Mouse (Mus musculus) hindbrain, embryonic 14.5 days (tissue): ENCODE data around the gene Unc13b. TPM values are rescaled to one million over a fixed set of nuclear protein-coding genes. Genes with fewer than 3 reads are reported as not detected.
A peak's percentile ranks its signal among the peaks of the same experiment; 100 is the strongest.

Source experiments
- ATAC-seq: fragments of 200-750 bp; cut with Nextera tagmentation; 2 replicates; pipeline ENCODE4 v1.8.0; 2017; ENCODE audit warnings: moderate number of reproducible peaks, mild to moderate bottlenecking, moderate TSS enrichment, moderate library complexity; ENCODE audit not compliant: low FRiP score
- DNase-seq: peaks from one replicate; pipeline ENCODE4 v3.0.0-alpha.2; 2015; ENCODE audit warnings: low spot score
- H3K27ac ChIP-seq: fragments of 300-500 bp; sonication (generic); 2 replicates; pipeline ENCODE4 v1.5.1; 2014; ENCODE audit warnings: mild to moderate bottlenecking, moderate library complexity
- H3K27me3 ChIP-seq: fragments of 300-500 bp; sonication (generic); 2 replicates; pipeline ENCODE4 v1.6.1; 2014; ENCODE audit warnings: mild to moderate bottlenecking, low read length, mixed read lengths; ENCODE audit not compliant: control insufficient read depth, insufficient read depth
- H3K36me3 ChIP-seq: fragments of 300-500 bp; sonication (generic); replicated peaks from 2 replicates; pipeline ENCODE4 v1.6.1; 2014; ENCODE audit not compliant: control insufficient read depth, insufficient read depth
- H3K4me1 ChIP-seq: fragments of 300-500 bp; sonication (generic); replicated peaks from 2 replicates; pipeline ENCODE4 v1.6.1; 2014; ENCODE audit warnings: antibody characterized with exemption, low read length, mixed read lengths; ENCODE audit not compliant: control insufficient read depth, insufficient read depth
- H3K4me2 ChIP-seq: fragments of 300-500 bp; sonication (generic); replicated peaks from 2 replicates; pipeline ENCODE4 v1.6.1; 2014; ENCODE audit warnings: mild to moderate bottlenecking, moderate library complexity
- H3K4me3 ChIP-seq: fragments of 300-500 bp; sonication (generic); replicated peaks from 2 replicates; pipeline ENCODE4 v1.5.1; 2014; ENCODE audit warnings: mild to moderate bottlenecking, low read length
- H3K9ac ChIP-seq: fragments of 300-500 bp; sonication (generic); 2 replicates; pipeline ENCODE4 v1.6.1; 2014
- H3K9me3 ChIP-seq: fragments of 300-500 bp; sonication (generic); 2 replicates; pipeline ENCODE4 v1.6.1; 2016; ENCODE audit warnings: low read length; ENCODE audit not compliant: control insufficient read depth
- WGBS: fragments of 180-500 bp; shearing (Covaris S2); extraction: QIAGEN DNeasy Blood & Tissue Kit; methylation state at CpG from one replicate; pipeline ENCODE4 v1.1.7; 2014; 5-methylcytosine and 5-hydroxymethylcytosine counted together
- polyA plus RNA-seq: library from polyadenylated mRNA; unstranded; fragments of >200 nt; fragmentation: Nextera tagmentation; extraction: Ambion mirVana; gene quantifications from 2 replicates; pipeline ENCODE4 v1.2.1, GENCODE M21; 2014

The Unc13b gene
- polyA plus RNA-seq, 1 experiment from 2014 or later = 19.5 TPM

DNA sequence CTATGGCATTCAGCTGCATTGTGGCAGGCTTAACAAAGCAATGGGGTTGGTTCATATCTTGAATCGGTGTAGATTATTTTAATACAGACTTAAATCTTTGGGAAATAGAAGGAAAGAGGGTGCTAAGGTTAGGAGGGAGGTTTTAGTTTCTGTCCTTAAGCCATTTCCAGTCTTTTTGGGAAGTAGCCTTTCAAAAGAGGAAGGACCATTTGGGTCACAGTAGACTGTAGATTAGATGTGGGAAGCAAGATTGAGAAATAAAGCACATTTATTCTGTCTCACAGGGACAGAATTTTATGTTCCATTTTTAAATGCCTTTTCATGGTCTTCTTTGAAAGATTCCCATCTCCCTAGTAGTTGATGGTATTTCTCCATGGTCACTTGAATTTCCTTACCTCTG, 159.2 kb downstream of the Unc13b start:
- WGBS = 88% methylated on average over 1 of the region's 1 CpGs
- H3K27me3 ChIP-seq = no peaks in the 10 kb centered on the region

DNA sequence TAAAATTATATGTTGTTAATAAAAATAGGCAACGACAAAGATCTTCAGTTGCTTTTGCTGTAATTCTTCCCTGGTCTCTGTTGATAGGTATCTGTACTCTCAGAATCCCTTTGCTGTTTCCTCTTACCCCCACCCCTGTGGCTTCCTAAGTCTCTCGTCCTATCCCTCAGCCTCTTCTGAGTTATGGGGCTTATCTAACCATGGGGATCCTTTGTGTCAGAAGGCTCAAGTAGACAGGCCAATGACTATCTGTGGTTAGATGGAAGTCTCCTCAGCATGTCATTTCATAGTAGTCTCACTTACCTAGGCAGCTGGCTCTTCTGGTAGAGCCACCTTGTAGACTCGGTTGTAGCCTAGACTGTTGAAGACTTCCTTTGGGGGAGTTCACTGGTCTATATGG, 173.1 kb downstream of the Unc13b start:
- 94% methylated on average over 3 of the region's 3 CpGs for WGBS
- Histone ChIP-seq H3K4me2 (no peak overlapping the region), H3K27ac (no peak overlapping the region), H3K36me3 (peaks cover 27% of the 10 kb centered on the region; the same call in 1 of the 2 replicates), H3K9me3 (no peaks in the 10 kb centered on the region), H3K4me3 (no peak overlapping the region), H3K4me1 (no peaks in the 10 kb centered on the region), H3K27me3 (no peaks in the 10 kb centered on the region), H3K9ac (no peak overlapping the region)
- ATAC-seq (no peak), DNase-seq (no peak)

More for the DNA sequence above, 159.2 kb downstream of the Unc13b start:
- DNase-seq (no peak), ATAC-seq (no peak)
- Histone ChIP-seq H3K4me2 (no peak overlapping the region), H3K36me3 (no peaks in the 10 kb centered on the region), H3K9ac (no peak overlapping the region), H3K9me3 (no peaks in the 10 kb centered on the region), H3K27ac (no peak overlapping the region), H3K4me1 (no peaks in the 10 kb centered on the region), H3K4me3 (no peak overlapping the region)

DNA sequence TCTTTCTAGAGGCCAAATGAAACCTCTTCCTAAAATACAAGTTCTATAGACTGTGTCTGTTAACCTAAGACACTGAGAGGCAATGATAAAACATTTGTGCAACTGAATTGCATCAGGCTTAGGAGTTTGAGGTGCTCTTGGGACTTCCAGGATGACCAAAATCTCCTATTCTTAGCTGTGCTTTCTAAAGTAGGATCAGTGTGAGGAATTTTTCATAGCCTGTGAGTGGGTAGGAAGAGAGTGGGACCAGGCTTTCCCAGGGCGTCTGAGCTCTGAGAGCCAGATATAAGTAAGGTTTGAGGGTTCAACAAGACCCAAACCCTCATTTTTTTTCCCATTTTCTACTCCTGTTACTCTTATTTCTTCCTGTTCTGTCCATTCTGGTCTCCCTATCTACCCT, 174.2 kb downstream of the Unc13b start:
- WGBS = 96% methylated on average over 1 of the region's 1 CpGs

DNA sequence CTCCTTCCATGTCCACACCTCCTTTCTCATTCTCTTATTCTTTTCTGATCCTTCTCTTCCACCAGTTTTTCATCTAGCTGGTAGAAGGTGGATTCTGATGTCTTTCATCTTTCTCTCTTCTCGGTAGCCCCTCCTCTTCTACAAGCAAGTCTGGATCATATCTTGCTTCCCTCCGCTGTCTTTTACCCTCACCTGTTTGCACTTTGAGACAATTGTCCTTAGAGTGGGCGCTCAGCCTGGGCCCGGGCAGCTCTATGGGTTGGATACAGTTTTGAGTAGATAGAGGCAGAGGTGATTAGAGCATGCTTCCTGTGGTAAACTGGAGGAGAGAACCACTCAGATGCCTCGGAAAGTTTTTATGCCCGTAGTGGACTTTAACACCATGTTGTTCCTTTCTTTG, 174.7 kb downstream of the Unc13b start:
- DNase-seq (no peak), ATAC-seq (no peak)
- H3K9me3 ChIP-seq = no peaks in the 10 kb centered on the region
- H3K4me3 ChIP-seq = no peak overlapping the region
- H3K36me3 ChIP-seq = peaks cover 38% of the 10 kb centered on the region
- H3K27ac ChIP-seq = no peak overlapping the region
- H3K27me3 ChIP-seq = no peaks in the 10 kb centered on the region
- no peak overlapping the region for H3K9ac ChIP-seq
- H3K4me1 ChIP-seq = no peaks in the 10 kb centered on the region
- no peak overlapping the region for H3K4me2 ChIP-seq
- 97% methylated on average over 6 of the region's 6 CpGs for WGBS

More for the DNA sequence above, 174.2 kb downstream of the Unc13b start:
- ATAC-seq (no peak), DNase-seq (no peak)
- Histone ChIP-seq H3K36me3 (peaks cover 33% of the 10 kb centered on the region), H3K27me3 (no peaks in the 10 kb centered on the region), H3K9me3 (no peaks in the 10 kb centered on the region), H3K27ac (no peak overlapping the region), H3K4me2 (no peak overlapping the region), H3K9ac (no peak overlapping the region), H3K4me3 (no peak overlapping the region), H3K4me1 (no peaks in the 10 kb centered on the region)

DNA sequence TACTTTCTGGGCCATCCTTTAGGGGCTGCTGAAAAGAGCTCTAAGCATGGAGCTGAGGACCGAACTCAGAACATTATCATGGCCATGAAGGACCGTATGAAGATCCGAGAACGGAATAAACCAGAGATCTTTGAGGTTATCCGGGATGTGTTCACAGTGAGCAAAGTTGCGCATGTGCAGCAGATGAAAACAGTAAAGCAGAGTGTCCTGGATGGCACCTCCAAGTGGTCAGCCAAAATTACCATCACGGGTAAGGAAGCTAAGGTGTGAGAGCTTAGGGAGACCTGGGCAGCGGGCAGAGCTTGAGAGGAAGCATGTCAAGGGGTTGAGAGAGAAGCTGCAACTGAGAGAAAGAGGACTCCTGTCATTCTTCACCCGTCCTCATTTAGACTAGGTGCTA, 178.1 kb downstream of the Unc13b start:
- ATAC-seq (no peak), DNase-seq (no peak)
- no peak overlapping the region for H3K4me2 ChIP-seq
- H3K4me3 ChIP-seq = no peak overlapping the region
- H3K4me1 ChIP-seq = no peaks in the 10 kb centered on the region
- H3K9me3 ChIP-seq = no peaks in the 10 kb centered on the region
- H3K27me3 ChIP-seq = no peaks in the 10 kb centered on the region
- H3K36me3 ChIP-seq = peaks cover 63% of the 10 kb centered on the region
- 90% methylated on average over 9 of the region's 9 CpGs for WGBS
- no peak overlapping the region for H3K9ac ChIP-seq
- H3K27ac ChIP-seq = no peak overlapping the region

DNA sequence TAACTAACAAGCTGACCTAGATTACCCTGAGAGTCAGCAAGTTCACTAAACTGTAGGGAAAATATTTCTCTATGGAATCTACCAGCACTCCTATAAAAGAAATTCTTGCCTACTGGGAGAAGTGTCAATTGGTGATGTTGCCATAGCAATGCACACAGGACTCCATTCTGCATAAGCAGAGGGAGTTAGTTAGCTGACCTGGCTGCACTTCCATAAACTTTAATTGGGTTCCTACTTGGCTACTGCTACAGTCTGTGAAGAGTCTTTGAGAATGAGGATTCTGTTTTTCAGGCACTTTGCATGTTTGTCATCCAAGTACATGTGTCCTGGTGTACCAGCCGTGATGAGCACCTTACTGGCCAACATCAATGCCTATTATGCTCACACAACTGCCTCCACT, 182.0 kb downstream of the Unc13b start:
- no peaks in the 10 kb centered on the region for H3K27me3 ChIP-seq
- no peak overlapping the region for H3K4me2 ChIP-seq
- WGBS = 70% methylated on average over 1 of the region's 1 CpGs
- no peaks in the 10 kb centered on the region for H3K4me1 ChIP-seq
- no peak overlapping the region for H3K4me3 ChIP-seq
- peaks cover 59% of the 10 kb centered on the region for H3K36me3 ChIP-seq
- H3K9me3 ChIP-seq = no peaks in the 10 kb centered on the region
- ATAC-seq (no peak), DNase-seq (no peak)
- no peak overlapping the region for H3K9ac ChIP-seq
- H3K27ac ChIP-seq = no peak overlapping the region

DNA sequence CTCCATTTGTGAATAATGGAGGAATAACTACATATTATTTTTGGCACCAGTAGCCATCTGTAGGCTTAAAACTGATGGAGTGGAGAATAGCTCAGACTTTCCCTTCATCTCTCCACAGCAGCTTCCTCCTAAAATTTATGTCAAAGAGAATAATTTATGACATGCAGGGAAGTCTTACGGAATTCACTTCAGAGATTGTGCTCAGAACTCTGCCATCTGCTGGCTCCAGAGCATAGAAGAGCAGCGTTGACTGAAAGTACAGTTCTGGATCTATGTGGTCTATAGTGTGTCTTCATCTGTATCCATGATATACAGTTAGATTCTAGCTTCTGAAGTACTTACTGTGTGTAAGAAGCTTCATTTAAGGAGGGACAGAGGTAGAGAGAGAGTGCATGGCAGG, 185.3 kb downstream of the Unc13b start:
- H3K4me2 ChIP-seq = no peak overlapping the region
- no peak overlapping the region for H3K4me3 ChIP-seq
- WGBS = 51% methylated on average over 2 of the region's 2 CpGs
- DNase-seq (peak; percentile 36), ATAC-seq (no peak)
- no peaks in the 10 kb centered on the region for H3K4me1 ChIP-seq
- no peaks in the 10 kb centered on the region for H3K27me3 ChIP-seq
- H3K9me3 ChIP-seq = no peaks in the 10 kb centered on the region
- no peak overlapping the region for H3K9ac ChIP-seq
- H3K36me3 ChIP-seq = peaks cover 44% of the 10 kb centered on the region
- H3K27ac ChIP-seq = no peak overlapping the region

DNA sequence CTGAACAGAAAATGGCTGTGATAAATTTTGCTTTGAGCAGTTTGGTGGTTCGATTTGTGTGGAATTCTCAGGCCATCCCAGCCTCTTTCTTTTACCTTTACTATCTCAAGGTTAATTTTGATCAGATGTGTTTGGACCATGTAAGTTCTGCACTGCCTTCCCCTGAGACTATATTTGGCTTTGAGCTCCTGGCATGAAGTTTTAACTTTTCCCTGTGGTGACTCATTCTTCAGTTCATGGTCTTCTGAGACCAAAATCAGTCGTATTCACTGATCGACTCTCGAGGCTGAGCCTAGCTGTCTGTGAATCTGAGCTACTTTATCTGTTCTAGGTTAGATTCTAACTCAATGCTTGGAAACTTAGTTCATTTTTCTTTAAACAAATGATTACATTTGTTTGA, 187.0 kb downstream of the Unc13b start:
- H3K9ac ChIP-seq = no peak overlapping the region
- H3K4me3 ChIP-seq = no peak overlapping the region
- no peak for ATAC-seq
- peaks cover 44% of the 10 kb centered on the region for H3K36me3 ChIP-seq
- no peaks in the 10 kb centered on the region for H3K27me3 ChIP-seq
- no peaks in the 10 kb centered on the region for H3K4me1 ChIP-seq
- no peak overlapping the region for H3K4me2 ChIP-seq
- DNase-seq = no peak
- no peaks in the 10 kb centered on the region for H3K9me3 ChIP-seq
- 91% methylated on average over 4 of the region's 4 CpGs for whole genome bisulfite sequencing
- H3K27ac ChIP-seq = no peak overlapping the region

DNA sequence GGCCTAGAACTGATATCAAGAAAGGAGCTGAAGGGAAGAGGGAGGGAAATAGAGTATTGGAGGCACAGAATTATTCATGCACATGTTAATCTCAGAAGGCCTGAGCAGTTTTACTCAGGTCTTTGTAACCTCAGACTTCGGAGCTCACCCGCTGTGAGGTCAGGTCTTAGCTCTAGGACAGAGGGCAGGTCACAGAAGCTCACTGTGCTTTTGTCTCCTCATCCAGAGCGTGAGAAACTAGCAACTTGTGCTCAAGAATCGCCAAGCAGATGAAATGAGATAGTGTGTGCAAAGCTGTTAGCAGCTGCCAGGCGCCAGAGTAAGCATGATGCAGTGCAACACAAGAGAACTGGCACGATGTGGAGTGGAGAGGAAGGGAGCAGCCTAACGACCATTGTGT, 189.3 kb downstream of the Unc13b start:
- no peaks in the 10 kb centered on the region for H3K9me3 ChIP-seq
- no peak overlapping the region for H3K4me2 ChIP-seq
- H3K27ac ChIP-seq = no peak overlapping the region
- 19% methylated on average over 7 of the region's 7 CpGs for WGBS
- H3K36me3 ChIP-seq = peaks cover 53% of the 10 kb centered on the region
- no peak for DNase-seq
- H3K27me3 ChIP-seq = no peaks in the 10 kb centered on the region
- no peak for ATAC-seq
- H3K4me1 ChIP-seq = no peaks in the 10 kb centered on the region
- no peak overlapping the region for H3K4me3 ChIP-seq
- no peak overlapping the region for H3K9ac ChIP-seq

DNA sequence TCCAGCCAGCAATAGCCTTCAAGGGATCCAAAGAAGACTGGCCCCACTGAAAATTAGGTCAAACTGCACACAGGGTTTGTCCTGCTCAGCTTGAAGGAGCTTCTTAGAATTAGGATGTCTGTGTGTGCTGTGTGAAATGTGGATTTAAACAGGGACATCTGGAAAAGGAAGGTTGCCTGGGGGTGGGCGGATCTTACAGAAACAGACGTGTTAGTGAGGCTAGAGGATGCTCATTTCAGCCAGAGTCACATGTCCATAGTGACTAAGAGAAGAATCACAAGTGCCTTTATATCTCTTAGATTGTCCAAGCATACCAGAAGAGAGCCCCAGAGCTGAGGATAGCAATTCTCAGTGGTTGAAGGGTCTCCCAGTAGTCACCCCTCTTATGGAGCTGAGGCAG, 190.2 kb downstream of the Unc13b start:
- no peak for ATAC-seq
- Histone ChIP-seq H3K4me3 (no peak overlapping the region), H3K36me3 (peaks cover 62% of the 10 kb centered on the region), H3K9ac (no peak overlapping the region), H3K27ac (no peak overlapping the region), H3K27me3 (no peaks in the 10 kb centered on the region), H3K9me3 (no peaks in the 10 kb centered on the region), H3K4me2 (no peak overlapping the region), H3K4me1 (no peaks in the 10 kb centered on the region)
- 68% methylated on average over 2 of the region's 2 CpGs for WGBS
- DNase-seq = no peak
